Comparison of ENCODE assay signal across 9 mouse cellular contexts in the genomic region with DNA sequence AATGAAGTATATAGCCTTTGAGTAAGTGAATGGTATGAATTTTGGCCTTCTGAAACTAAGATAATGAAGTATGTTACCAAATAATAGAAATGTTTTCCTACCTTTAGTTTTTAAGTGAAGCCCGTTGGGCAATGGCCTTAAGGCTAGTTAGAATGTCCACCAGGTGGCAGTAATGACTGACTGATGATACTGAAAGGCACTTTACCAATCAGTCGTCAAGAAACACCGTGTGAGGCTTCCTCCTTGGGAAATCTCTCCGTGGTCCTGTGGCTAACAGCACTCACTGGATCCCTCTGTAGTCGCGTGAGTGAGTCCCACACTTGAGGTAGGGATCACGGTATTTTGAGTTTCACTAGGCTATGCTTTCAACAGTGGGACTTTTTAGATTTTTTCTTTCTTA. TPM values are rescaled to one million over a fixed set of nuclear protein-coding genes. Genes with fewer than 3 reads are reported as not detected.
DNase-seq lines count a peak whose midpoint lies in the region; ATAC-seq and TF ChIP-seq lines count a peak whose summit lies in the region.
"Had no signal": no experiment of that assay in that cellular context is flagged by ENCODE, and none has a peak within 500 bp of the region (broad histone marks: within the 10 kb centered on the region; RNA-seq: fewer than 3 reads in every experiment).

No protein-coding gene starts in this region.

- peak; percentile 39 to 71 (median 68); a peak in 5 of 6 replicates for TF ChIP-seq CTCF in MEL (IDR thresholded peaks at IDR 0.05 in 2 of 3, conservative IDR thresholded peaks at IDR 0.05 in 1 of 3; ENCODE audit: control insufficient read depth in 1 of 3, insufficient read depth in 1 of 3, low read depth in 2 of 3, low read length in 3 of 3, poor library complexity in 1 of 3, severe bottlenecking in 1 of 3)
- TF ChIP-seq CTCF in forebrain, postnatal 0 days (IDR thresholded peaks at IDR 0.05; ENCODE audit: low read depth): peak; percentile 88
- TF ChIP-seq CTCF in left cerebral cortex, adult 2 months (IDR thresholded peaks at IDR 0.05): peak; percentile 93

- DNase-seq in 3T3-L1 (ENCODE audit: low read depth, low spot score) (peak; percentile 90), MEL (ENCODE audit: low read depth, low spot score) (peak; percentile 76)
- peak; percentile 69 for DNase-seq in cerebellum, adult 11 months
- DNase-seq in forebrain, postnatal 0 days: peak; percentile 86
- peak; percentile 57 to 61 for DNase-seq in left cerebral cortex, adult 2 months (ENCODE audit: extremely low spot score in 1 of 2, low spot score in 2 of 2)
- DNase-seq in spleen, postnatal 10 days (ENCODE audit: low spot score in 2 of 2): peak; percentile 9 to 56

- peak; percentile 85 for ATAC-seq in forebrain, postnatal 0 days
- peak; percentile 63 for ATAC-seq in inflammation-experienced regulatory T-cells, adult 6 months
- ATAC-seq in midbrain, embryonic 13.5 days: peak; percentile 64

- no peak overlapping the region for H3K4me3 ChIP-seq in MEL (ENCODE audit: control insufficient read depth in 1 of 2, insufficient read depth in 1 of 2, low read depth in 2 of 2, low read length in 2 of 2)
- no peak overlapping the region for H3K4me3 ChIP-seq in forebrain, postnatal 0 days (ENCODE audit: low read depth, low read length)
- no peak overlapping the region for H3K4me3 ChIP-seq in left cerebral cortex, adult 2 months
- H3K4me3 ChIP-seq in midbrain, embryonic 13.5 days (replicated peaks): no peak overlapping the region
- H3K4me3 ChIP-seq: myocyte had no signal

- TF ChIP-seq EP300 in MEL (IDR thresholded peaks at IDR 0.05; ENCODE audit: low read depth in 1 of 2, low read length in 2 of 2): no peak

- no peak for TF ChIP-seq POLR2A in MEL (IDR thresholded peaks at IDR 0.05; ENCODE audit: control insufficient read depth in 1 of 2, insufficient read depth in 1 of 2, low read depth in 1 of 2, low read length in 2 of 2, poor library complexity in 1 of 2)

- peaks cover 0 to 15% of the 10 kb centered on the region in 2 experiments; a peak in 2 of 4 replicates for H3K36me3 ChIP-seq in MEL (ENCODE audit: control insufficient read depth in 1 of 2, insufficient read depth in 2 of 2, low read length in 2 of 2)
- H3K36me3 ChIP-seq in forebrain, postnatal 0 days (ENCODE audit: insufficient read depth): peaks cover 32% of the 10 kb centered on the region
- H3K36me3 ChIP-seq in midbrain, embryonic 13.5 days: peaks cover 36% of the 10 kb centered on the region

- no peaks in the 10 kb centered on the region for H3K27me3 ChIP-seq in MEL (ENCODE audit: control insufficient read depth in 1 of 2, insufficient read depth in 2 of 2, low read length in 2 of 2)
- no peaks in the 10 kb centered on the region for H3K27me3 ChIP-seq in forebrain, postnatal 0 days (ENCODE audit: insufficient read depth, low read length)
- H3K27me3 ChIP-seq in midbrain, embryonic 13.5 days: no peaks in the 10 kb centered on the region

- no peaks in the 10 kb centered on the region for H3K79me2 ChIP-seq in MEL (ENCODE audit: control insufficient read depth, insufficient read depth, low read length, poor library complexity)

- H3K4me1 ChIP-seq in MEL (ENCODE audit: control insufficient read depth in 1 of 2, insufficient read depth in 2 of 2, low read length in 2 of 2): no peaks in the 10 kb centered on the region
- H3K4me1 ChIP-seq in forebrain, postnatal 0 days (ENCODE audit: insufficient read depth): no peaks in the 10 kb centered on the region
- H3K4me1 ChIP-seq in midbrain, embryonic 13.5 days (replicated peaks): no peaks in the 10 kb centered on the region

- H3K4me2 ChIP-seq in forebrain, postnatal 0 days (ENCODE audit: low read depth): no peak overlapping the region
- no peak overlapping the region for H3K4me2 ChIP-seq in midbrain, embryonic 13.5 days (replicated peaks)

- intact Hi-C loops in left cerebral cortex, adult 2 months (cut with DNase I): loop anchor here (1.0 to 2.0 kb wide), 2 partner anchors 142 to 152 kb away; no protein-coding TSS in a partner anchor

- 26% methylated on average over 7 of the region's 7 CpGs for WGBS in forebrain, postnatal 0 days
- 29% methylated on average over 7 of the region's 7 CpGs for WGBS in midbrain, embryonic 13.5 days

- H3K9ac ChIP-seq in MEL (ENCODE audit: control insufficient read depth, low read depth, low read length, poor library complexity, severe bottlenecking): no peak overlapping the region
- no peak overlapping the region for H3K9ac ChIP-seq in forebrain, postnatal 0 days
- H3K9ac ChIP-seq in midbrain, embryonic 13.5 days (replicated peaks): no peak overlapping the region

- no peaks in the 10 kb centered on the region for H3K9me3 ChIP-seq in MEL (replicated peaks; ENCODE audit: insufficient read depth, low read length)
- no peaks in the 10 kb centered on the region for H3K9me3 ChIP-seq in forebrain, postnatal 0 days (ENCODE audit: low read length)
- no peaks in the 10 kb centered on the region for H3K9me3 ChIP-seq in midbrain, embryonic 13.5 days

- H3K27ac ChIP-seq in MEL (ENCODE audit: control insufficient read depth, low read depth, low read length): no peak overlapping the region
- H3K27ac ChIP-seq in forebrain, postnatal 0 days (ENCODE audit: low read depth, low read length): no peak overlapping the region
- H3K27ac ChIP-seq in left cerebral cortex, adult 2 months: no peak overlapping the region
- no peak overlapping the region for H3K27ac ChIP-seq in midbrain, embryonic 13.5 days

- peak; percentile 39 for TF ChIP-seq RAD21 in MEL (IDR thresholded peaks at IDR 0.05; ENCODE audit: low read depth, low read length)

TF ChIP-seq in MEL, 35 proteins besides CTCF, POLR2A, EP300 and RAD21:
- TF ChIP-seq NRF1 (IDR thresholded peaks at IDR 0.05; ENCODE audit: insufficient read depth, low read depth, low read length, poor library complexity, severe bottlenecking) (no peak), SMC3 (IDR thresholded peaks at IDR 0.05; ENCODE audit: low read depth, low read length) (peak; percentile 66)
TF ChIP-seq in MEL: peak in this region for 1.

RNA-seq across cellular contexts. Expression of a gene that starts 34.7 kb away (rescaled TPM):
- total RNA-seq in MEL (2012; rRNA removed): 188 and 218 TPM in 2 replicates
- polyA plus RNA-seq in MEL (2012; ENCODE audit: insufficient read depth in 1 of 2, insufficient read length in 2 of 2, low read depth in 1 of 2, low replicate concordance in 2 of 2, missing spikeins in 1 of 2): 100 to 1,000 TPM; 189 to 956 TPM
- total RNA-seq in forebrain, postnatal 0 days (2014; rRNA removed): 21.0 and 30.5 TPM in 2 replicates
- polyA plus RNA-seq in forebrain, postnatal 0 days (2015; fragmentation: Nextera tagmentation; extraction: Ambion mirVana): 60.4 and 62.8 TPM in 2 replicates
- polyA plus RNA-seq in inflammation-experienced regulatory T-cells, adult 6 months (2017; shearing (Covaris generic)): 100 to 1,000 TPM; 125 to 133 (median 128) TPM
- 10 to 100 TPM; 47.6 to 57.3 TPM for total RNA-seq in left cerebral cortex, adult 2 months (2021)
- polyA plus RNA-seq in midbrain, embryonic 13.5 days (2015; fragmentation: Nextera tagmentation; extraction: Ambion mirVana): 103 and 116 TPM in 2 replicates

Comparison
In these comparisons a context has a peak if more than half of its experiments do, and no peak if none do; other contexts are left out.
1. DNase-seq: peak in every context shown above with its lines; median percentile 90 in 3T3-L1; 86 in forebrain, postnatal 0 days; 76 in MEL; 69 in cerebellum, adult 11 months; 59 in left cerebral cortex, adult 2 months; 32 in spleen, postnatal 10 days.